Mouse (Mus musculus): ENCODE data around the gene Gmds.

Gmds gene

GRCm38 (mm10) chr13:31878805-31879477 lies 459.6 kb downstream of the Gmds start:
- DNase-seq (ENCODE audit: low spot score): peak; percentile 9

DNA sequence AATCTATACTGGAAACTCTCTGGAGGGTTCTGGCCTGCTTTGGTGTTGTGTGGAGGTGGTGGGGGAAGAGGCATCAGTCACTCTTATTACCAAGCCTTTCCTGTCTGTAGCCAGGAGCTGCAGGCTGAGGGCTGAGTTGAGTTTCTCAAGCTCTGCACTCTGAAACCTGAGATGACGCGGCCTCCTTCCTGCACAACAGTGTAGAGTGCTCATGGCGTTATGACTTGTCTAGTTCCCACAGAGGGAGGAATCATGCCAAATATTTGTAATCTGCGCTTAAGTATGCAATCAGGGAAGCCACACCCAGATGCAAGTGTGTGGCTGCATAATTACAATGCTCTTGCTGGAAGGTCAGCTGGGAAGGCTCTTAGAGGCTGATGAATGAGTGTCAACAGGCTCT lies 461.5 kb downstream of the Gmds start:
- DNase-seq (ENCODE audit: low spot score): no peak

DNA sequence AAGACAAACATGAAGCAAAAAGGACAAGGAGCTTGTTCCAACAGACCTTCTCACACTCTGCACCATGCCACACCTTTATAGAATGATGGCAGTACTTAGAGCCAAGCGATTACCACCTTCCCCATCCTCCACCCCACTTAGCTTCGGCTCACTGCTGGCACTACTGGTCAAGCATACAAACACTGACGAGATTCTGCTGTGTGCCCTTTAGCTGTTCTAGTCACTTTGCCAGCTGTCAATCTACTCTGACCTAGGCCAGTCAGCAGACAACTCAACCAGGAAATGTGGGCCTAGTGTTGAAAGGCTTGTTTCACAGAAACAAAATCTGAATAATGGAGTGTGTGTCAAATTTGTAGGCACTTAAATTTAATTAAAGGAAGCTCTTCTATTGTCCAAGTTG lies 464.1 kb downstream of the Gmds start:
- DNase-seq (ENCODE audit: low spot score): no peak

DNA sequence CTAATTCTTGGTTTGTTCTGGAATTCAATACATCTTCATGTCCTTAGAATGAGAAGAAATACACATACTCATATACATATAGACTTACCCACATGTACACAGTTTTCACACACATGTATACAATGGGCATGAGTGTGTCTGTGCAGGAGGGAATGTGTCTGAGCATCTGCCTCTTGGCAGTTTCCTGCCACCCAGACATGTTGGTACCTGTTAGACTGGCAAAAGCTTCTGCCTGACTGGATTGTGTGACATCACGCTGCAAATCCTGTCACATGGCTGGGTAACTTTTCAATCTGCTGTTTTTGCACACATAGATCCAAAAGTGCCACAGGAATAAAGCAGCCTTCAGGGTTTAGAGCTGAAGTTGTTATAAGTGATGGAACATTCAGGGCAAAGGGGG lies 465.3 kb downstream of the Gmds start:
- DNase-seq (ENCODE audit: low spot score): no peak

GRCm38 (mm10) chr13:31864786-31865185 lies 473.8 kb downstream of the Gmds start:
- DNase-seq (ENCODE audit: low spot score): no peak

DNA sequence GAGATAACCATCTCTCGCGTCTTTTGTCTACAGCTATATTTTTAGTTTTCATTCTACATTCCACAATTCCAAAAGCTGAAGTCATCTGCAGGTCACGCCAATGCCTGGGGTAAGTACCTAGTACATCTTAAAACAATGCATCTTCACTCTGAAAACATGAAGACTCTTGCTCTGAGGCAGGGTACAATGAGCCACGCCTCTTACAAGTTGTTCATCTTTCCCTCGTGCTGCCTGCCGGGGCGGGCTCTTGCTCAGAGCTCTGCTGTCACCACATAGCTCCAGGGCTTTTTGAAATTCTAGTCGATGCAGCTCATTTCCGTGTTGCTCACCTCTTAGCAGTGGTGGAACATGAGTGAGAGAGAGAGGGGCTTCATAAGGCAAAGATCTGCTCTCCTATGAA lies 475.1 kb downstream of the Gmds start:
- no peak for DNase-seq (ENCODE audit: low spot score)

DNA sequence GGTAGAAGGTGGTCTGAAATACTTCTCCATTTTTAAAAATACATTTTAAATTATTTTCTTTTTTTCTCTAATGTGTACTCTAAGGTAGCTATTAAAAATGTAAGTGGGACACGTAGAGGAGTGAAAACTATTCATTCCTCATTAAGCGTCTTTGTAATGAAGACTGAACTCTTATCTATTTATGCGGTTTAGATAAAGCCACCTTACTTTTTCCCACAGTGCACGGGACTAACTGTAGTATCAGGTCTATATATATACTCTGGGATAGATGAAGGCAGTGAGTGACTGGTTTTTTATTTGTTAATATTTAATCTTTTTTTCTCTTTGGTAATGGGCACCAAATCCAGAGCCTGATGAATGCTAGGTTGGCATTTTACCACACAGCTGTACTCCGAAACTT lies 478.3 kb downstream of the Gmds start:
- DNase-seq (ENCODE audit: low spot score): no peak

DNA sequence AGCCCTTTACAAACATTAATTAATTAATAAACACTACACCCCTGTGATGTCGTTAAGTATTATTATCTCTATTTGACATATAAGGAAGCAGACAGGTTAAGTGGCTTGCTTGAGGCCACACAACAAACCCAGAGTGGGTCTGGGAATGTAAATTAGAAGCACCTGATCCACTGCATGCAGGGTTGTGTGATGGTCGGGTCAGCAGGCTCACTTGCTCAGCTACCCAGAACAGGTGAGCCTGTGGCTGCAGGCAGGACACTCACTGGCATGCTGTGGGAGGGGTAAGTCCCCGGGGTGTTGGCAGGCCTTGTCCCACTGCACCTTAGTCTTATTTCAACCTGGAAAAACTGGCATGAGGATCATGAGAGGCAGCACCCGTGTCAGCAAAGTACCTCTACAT lies 484.5 kb downstream of the Gmds start:
- no peak for DNase-seq (ENCODE audit: low spot score)

- no peak for DNase-seq (ENCODE audit: low spot score)
These were observed 485.0 kb downstream of the Gmds start for GRCm38 (mm10) chr13:31853564-31853963.

- no peak for DNase-seq (ENCODE audit: low spot score)
These were observed 489.1 kb downstream of the Gmds start for GRCm38 (mm10) chr13:31849258-31849971.

GRCm38 (mm10) chr13:31835802-31836201 lies 502.7 kb downstream of the Gmds start:
- no peak for DNase-seq (ENCODE audit: low spot score)

DNA sequence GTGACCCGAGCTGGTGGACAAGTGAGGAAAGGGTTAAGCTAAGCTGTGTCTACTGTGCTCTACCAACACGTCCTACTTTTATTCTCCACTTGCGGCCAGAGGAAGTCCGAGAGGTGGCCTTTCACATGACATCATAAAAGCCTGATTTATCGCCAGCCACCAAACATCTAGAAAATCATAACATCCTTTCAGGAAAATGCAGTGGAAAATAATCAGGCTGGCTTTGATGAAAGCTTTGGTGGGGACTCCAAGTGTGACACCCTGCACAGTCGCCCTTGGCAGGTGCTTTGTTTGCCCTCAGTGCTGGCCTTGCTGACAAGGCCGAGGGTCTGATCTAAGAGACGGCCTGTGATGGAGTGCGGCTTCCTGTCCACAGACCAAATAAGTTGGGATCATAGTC lies 508.2 kb downstream of the Gmds start:
- no peak for DNase-seq (ENCODE audit: low spot score)

- DNase-seq (ENCODE audit: low spot score): no peak
These were observed 510.1 kb downstream of the Gmds start for GRCm38 (mm10) chr13:31828446-31828845.

GRCm38 (mm10) chr13:31827820-31828332 lies 510.7 kb downstream of the Gmds start:
- DNase-seq (ENCODE audit: low spot score): no peak

- no peak for DNase-seq (ENCODE audit: low spot score)
These were observed 511.4 kb downstream of the Gmds start for GRCm38 (mm10) chr13:31827160-31827559.

- DNase-seq (ENCODE audit: low spot score): no peak
These were observed 513.4 kb downstream of the Gmds start for GRCm38 (mm10) chr13:31825180-31825579.

- DNase-seq (ENCODE audit: low spot score): no peak
These were observed 515.2 kb downstream of the Gmds start for GRCm38 (mm10) chr13:31823316-31823715.

DNA sequence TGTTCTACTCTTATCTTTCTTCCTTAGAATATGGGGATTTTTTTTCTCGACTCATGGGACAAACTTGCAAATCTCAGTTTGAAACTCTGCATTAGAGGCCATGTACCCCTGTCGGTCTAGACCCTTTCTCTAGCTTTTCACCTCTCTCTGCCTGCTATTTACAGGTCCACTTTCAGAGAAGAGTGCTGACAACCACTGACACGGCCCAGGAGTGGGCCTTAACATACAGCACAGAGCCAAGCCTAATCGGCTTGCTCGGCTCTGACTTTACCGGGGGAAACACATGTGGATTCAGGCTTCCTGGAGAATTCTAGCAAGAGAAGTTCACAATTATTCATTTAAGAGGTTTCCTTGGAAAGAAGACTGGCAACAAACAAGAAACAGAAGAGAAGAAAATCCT lies 517.5 kb downstream of the Gmds start:
- DNase-seq (ENCODE audit: low spot score): no peak

DNA sequence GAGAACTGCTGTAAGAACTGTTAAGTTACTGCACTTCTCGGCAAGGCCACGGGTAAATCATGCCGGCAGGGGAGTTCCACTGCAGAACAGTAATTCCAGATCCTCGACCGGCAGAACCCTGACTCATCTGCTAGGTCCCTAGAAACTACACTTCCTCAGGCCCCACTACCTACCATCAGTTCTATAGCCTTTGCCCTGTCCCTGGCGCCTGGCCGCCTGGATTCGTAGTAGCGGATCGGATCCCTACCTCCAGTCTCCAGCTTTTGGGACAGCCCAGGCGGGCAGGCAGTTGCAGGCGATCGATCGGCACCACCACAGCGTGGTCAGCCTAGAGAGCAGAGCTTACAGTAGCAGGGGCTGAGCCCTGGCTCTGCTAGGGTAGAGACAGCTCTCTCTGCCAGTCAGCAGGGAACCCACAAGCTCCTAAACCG lies 517.9 kb downstream of the Gmds start:
- DNase-seq (ENCODE audit: low spot score): no peak

- DNase-seq (ENCODE audit: low spot score): no peak
These were observed 518.7 kb downstream of the Gmds start for GRCm38 (mm10) chr13:31819664-31820405.

- DNase-seq (ENCODE audit: low spot score): no peak
These were observed 520.2 kb downstream of the Gmds start for GRCm38 (mm10) chr13:31818337-31818736.

GRCm38 (mm10) chr13:31815383-31816003 lies 523.0 kb downstream of the Gmds start:
- no peak for DNase-seq (ENCODE audit: low spot score)

All from layer of hippocampus, adult 9-10 months (tissue).